Mouse (Mus musculus) thymus, adult 2 months (tissue): ENCODE measurements around the gene Atg4b.

ENCODE experiments used
- CTCF ChIP-seq: fragments of 200-500 bp; IDR thresholded peaks from 2 replicates; pipeline ENCODE4 v1.5.1; 2012; ENCODE audit warnings: mild to moderate bottlenecking, control low read depth, low read length, moderate library complexity, borderline replicate concordance; ENCODE audit not compliant: control insufficient read depth, poor library complexity, insufficient read depth; ENCODE audit errors: extremely low read depth
- POLR2A ChIP-seq: fragments of 200-500 bp; IDR thresholded peaks from 2 replicates; pipeline ENCODE4 v1.6.1; 2012; ENCODE audit warnings: mild to moderate bottlenecking, low read length, control low read depth, moderate library complexity; ENCODE audit not compliant: control insufficient read depth, poor library complexity, insufficient read depth; ENCODE audit errors: extremely low read depth

DNA sequence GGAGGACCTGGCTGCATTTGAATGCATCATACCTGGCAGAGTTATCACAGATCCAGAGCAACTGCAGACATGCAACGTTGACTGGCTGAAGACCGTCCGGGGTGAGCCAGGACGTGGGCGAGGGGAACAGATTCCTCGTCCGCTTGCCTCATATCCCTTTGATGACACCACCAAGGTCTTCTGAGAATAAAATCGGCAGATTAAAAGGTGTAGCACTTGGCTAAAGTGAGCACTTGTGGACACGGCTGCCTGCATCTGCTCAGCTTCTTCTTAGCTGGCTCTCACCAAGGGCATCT is 75.2 kb downstream of the Atg4b start:
- TF ChIP-seq CTCF = no peak
- TF ChIP-seq POLR2A = no peak
